Mouse (Mus musculus) bone marrow macrophage, adult 2 months (primary cell): Measurements from ENCODE around the gene Txndc17.

ENCODE experiments used
- CTCF ChIP-seq: IDR thresholded peaks from 2 replicates; pipeline ENCODE4 v1.5.1; 2012; ENCODE audit warnings: low read depth, mild to moderate bottlenecking, low read length, moderate library complexity
- POLR2A ChIP-seq: IDR thresholded peaks from 2 replicates; pipeline ENCODE4 v1.6.1; 2012; ENCODE audit warnings: mild to moderate bottlenecking, low read depth, low read length, borderline replicate concordance

DNA sequence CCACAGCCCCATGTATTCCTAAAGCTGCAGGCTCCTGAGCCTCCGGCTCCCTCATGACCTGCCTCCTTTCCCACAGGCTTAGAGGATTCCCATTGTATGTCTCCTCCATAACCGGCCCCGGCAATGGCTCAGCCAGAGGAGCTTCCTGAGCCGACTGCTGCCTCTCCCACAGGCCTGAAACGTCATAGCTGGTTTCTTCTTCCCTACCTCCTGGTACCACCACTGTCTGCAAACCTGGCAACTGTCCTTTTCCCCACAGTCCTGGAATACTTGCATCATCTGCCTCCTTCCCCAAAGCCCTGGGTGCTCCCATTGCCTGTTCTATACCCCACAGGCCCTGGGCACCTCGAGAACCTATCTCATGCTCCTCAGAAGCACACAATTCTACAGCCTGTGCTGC lies 2.1 kb upstream of the Txndc17 start:
- TF ChIP-seq POLR2A = no peak
- TF ChIP-seq CTCF = no peak
